Mouse (Mus musculus) cerebellum, adult 9-11 months (tissue): Measurements from ENCODE around the gene Spsb1.

Source experiments
- DNase-seq: peaks from one replicate; pipeline ENCODE4 v3.0.0; 2022

The Spsb1 gene

DNA sequence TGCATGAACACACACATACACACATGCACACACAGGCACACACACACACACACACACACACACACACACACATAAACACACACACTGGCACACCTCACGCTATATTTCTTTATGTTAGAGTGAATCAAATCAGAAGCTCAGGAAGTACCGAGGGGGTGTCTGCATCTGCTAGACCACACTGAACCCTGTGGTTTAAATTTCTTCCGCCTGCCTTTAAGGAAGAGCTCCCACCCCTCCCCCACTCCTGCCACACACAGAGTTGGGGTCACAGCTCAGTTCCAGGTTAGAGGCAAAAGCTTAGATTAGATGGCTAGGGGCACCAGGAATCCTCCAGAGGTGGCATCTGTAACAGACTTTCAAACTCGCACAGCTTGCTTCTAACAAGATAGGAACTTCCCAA is 42.4 kb downstream of the Spsb1 start:
- no peak for DNase-seq

DNA sequence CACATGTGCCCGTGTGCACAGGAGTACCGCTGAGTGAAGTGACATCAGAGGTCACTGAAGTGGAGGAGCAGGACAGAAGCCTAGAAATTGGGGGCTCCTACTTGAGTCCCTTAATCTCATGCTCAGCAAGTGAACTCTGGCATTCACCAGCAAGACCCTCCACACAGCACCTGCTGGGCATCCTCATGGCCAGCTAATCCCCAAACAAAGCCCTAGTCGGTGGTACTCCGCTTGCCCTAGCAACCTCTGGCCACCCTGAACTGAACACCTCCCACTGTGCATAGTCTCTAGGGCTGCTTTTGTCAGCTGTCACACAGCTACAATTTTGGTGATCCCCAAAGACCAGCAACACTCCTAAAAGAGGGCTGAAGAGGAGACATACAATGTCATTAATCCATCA is 44.3 kb downstream of the Spsb1 start:
- no peak for DNase-seq

DNA sequence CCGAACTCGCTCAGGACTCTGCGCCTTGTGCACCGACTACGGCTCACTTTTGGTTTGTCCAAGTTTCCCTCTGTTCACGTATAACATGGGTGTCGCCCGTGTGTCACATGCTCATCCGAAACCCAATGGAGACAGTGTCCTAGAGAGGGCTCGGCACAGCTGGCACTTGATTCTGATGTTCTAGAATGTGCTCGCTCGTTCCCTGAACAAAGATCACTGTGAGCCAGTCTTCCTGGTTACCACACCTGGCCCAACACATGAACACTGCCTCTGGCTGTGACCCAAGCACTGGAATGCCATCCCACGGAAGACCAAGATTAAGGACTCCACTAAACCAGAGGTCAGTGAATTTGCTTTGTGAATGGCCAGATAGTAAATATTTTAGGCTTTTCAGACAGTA is 45.3 kb downstream of the Spsb1 start:
- no peak for DNase-seq

DNA sequence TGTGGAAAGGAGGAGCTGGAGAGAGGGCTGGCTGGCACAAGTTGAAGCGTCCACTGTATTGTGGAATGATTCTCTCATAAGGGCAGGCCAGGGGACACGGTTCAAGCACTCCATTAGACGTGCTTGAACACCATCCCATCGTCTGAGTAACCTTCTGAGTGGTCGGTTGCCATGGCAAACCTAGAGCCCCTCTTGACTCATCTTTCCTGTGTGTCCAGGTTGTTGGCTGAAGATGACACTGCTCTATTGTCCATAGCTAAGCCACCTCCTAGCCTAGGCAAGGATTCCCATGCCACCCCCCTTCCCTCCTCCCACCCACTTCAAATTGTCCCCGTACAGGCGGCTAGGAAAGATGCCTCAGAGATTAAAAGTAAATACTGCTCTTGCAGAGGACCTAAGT is 45.9 kb downstream of the Spsb1 start:
- no peak for DNase-seq

DNA sequence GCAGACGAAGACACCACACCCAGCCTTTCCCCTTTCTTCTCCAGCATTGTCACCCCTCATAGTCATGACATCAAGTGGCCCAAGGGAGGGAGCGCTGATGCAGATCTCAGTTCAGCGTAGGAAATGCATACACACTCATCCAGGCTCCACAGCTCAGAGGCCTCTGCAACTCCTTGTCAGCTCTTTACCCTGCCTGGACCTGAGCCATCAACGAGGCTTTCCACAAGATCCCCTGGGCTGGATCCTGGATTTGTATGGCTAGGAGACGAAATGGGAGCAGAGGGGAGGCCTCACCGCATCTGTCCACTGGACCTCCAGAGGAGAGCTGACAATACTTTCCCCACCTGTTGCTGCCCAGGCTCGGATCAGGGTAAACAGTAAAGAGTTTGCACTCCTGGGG is 47.2 kb downstream of the Spsb1 start:
- DNase-seq = no peak

DNA sequence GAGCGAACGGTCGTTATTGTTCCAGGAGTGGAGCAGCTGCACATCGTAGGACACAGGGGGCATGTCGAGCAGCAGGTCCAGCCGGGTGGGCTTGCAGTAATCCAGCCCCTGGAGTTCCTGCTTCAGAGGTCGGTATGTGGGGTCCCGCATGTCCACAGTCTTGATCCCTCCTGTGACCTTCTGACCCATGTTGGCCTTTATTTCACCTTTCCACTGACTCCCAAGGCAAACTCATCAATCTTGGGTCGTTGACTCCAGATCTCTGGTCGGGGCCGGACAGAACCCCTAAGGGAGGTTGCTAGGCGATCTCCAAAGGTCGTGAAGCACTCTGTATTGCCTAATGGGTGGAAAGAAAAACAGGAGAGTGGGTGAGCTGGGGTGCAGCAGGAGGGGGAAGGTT is 47.9 kb downstream of the Spsb1 start:
- no peak for DNase-seq

DNA sequence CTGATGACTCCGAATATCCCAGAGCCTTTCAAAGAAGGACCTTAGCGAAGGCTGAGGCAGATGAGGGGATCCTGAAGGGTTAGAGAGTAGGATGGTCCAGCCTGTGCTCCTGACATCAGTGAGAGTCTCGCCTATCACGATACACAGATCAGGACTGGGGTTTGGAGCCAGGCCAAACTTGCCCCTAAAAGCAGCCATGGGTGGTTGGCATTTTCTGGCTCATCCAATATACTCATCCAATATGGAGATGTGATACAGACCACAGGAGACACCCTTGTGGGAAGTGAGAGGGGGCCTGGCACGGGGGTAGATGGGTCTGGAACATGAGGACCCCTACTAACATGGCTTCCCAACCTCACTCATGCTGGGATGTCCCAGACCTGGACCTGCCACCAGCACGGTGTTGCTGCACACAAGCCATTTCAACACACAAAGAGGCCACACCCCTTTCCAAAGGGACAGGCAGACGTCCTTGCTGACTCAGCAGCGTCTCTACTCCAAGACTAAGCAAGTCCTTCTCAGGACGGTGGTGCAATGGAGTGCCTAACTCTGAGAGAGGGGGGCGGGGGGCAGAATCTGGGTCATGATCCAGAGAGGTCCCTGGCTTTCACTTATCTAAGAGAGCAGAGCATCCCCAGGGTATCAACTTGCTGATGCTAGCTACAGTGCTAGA is 49.4 kb downstream of the Spsb1 start:
- no peak for DNase-seq

DNA sequence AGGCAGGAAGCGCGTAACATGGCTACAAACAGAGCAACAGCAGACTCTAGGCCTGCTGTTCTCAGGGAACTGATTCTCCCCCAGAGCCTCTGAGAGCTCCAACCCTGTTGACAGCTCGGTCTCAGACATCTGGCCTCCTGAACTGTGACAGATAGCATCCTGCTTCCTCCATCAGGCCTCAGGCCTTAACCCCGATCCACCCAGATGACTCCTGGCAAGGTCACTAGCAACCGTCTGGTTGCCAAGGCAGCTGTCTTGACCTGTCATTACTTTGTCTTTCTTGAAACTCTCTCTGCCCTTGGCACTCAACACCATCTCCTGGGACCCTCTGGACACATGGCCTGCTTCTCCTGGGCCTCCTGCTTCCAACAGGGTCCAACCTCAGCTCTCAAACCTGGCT is 51.8 kb downstream of the Spsb1 start:
- no peak for DNase-seq

DNA sequence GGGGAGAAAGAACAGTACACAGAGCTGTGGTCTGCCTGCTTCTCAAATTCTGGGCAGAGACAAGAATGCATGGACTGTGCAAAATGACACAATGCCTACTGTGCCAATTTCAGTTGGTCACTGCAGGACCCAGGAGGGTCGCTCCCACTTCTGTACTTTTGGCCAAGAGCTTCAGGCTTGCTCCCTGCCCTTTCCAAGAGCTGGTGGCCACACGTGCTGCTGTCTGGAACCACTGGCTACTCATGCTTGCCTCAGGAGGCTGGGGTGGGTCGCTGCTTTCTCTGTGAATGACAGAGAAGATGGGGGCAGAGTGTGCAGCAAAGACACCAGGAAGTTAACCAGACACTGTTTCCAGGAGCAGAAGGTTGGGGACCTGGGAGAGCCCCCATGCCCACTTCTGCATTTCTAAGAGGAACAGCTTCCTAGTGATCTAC is 53.5 kb downstream of the Spsb1 start:
- DNase-seq = no peak

DNA sequence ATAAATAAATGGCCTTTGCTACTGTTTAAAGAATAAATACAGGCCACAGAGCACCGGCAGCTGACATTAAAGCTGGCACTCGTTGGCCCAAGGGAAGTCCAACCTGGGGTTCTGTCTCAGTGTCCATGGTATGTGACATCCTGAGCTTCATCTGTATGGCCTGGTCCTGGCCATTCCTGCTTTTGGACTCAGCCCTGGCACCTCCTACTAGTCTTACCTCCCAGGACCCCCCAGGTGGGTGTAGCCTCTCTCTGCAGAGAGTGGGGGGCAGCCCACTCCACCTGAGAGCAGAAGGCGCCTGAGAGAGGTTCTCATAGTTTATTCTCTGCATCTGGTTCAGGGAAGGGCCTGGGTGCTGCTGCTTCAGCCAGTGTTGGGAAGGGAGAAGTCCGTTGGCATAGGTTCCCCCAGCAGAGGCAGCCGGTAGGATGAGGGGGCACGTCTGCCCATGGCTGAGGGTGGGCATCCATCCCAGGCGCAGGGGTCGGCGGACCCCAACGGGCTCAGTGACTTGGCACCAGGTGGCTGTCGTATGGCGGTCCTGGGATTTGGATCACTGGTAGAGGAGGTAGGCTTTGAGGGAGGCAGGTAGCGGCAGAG is 57.1 kb downstream of the Spsb1 start:
- DNase-seq = no peak

DNA sequence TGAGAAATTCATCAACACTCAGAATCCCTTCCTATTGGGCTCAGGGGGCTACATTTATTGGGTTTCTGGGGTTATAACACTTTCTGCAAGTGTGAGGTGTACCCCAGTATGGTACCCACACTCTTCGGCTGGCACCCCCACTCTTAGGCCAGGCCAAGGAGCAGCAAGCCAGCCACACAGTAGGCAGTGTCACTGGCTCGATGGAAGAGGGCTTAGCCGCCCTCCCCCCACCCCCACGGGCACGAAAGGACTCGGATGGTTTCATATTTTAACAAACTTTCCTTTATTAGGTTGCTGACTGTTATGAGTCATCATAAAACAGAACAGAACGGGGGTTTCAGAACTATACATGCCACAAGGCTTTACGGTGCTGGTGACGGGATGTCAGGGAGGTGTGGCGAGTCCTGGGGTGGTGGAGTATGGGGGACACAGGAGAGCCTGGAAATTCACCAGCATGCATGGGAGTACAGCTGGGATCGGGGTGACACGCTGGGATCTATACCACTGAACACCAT is 58.8 kb downstream of the Spsb1 start:
- DNase-seq = no peak

DNA sequence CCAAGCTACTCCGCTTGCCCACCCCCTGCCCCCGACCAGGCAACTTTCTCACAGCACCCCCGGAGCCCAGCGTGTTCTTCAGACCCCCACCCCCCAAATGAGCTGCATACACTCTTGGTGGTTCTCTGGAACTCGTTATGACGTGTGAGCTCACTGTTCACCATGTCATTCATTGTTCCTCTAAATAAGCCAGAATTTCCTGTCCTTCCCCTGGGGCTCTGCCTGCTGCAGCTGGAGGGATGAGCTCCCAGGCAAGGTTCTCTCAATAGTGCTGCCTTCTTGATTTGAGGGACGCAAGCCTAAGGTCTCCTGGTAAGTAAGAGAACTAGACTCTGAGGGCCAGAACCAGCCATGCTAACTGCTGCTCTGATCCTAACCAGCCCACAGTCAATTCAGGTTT is 59.6 kb downstream of the Spsb1 start:
- DNase-seq = no peak

DNA sequence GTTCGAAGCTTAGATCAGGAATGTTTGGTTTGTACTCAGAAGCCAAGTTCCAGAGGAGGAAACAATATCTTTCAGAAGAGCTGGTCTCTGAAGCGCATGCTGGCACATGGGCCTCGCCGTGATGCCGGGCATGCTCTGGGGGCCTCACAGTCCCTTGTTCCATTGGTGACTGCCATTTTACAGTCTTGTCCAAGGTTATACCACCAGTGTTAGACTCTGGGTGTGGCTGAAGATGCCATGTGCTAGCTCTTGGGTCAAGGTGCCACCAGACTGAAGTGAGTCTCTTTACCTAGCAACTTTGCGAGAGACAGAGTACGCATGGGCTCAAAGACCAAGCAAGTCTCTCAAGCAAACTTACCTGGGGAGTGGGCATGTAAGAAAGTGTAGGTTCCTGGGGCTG is 60.5 kb downstream of the Spsb1 start:
- no peak for DNase-seq

DNA sequence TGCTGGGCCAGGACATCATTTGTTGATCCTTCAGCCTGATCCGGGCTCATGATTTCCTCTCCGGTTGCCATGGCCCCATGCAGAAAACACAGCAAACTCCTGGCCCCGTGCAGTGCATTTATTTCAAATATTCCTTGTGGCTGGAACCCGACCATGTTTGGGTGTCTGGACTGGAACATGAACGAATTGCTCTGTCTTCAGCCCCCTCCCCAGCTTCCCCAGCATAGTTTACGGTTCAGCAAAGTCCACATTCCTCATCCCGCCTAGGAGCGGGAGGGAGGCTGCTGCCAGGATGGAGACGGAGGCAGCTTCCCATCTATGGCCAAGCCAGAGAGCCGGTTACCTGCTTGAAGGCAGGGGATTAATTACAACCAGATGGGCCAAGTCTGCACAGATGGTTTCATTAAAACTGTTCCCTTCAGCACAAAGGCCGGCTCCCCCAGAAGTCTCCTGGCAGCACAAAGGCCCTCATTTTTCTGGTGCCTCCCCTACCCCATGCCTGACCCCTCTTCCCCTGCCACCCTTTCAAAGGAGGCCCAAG is 61.2 kb downstream of the Spsb1 start:
- peak; percentile 65 for DNase-seq

DNA sequence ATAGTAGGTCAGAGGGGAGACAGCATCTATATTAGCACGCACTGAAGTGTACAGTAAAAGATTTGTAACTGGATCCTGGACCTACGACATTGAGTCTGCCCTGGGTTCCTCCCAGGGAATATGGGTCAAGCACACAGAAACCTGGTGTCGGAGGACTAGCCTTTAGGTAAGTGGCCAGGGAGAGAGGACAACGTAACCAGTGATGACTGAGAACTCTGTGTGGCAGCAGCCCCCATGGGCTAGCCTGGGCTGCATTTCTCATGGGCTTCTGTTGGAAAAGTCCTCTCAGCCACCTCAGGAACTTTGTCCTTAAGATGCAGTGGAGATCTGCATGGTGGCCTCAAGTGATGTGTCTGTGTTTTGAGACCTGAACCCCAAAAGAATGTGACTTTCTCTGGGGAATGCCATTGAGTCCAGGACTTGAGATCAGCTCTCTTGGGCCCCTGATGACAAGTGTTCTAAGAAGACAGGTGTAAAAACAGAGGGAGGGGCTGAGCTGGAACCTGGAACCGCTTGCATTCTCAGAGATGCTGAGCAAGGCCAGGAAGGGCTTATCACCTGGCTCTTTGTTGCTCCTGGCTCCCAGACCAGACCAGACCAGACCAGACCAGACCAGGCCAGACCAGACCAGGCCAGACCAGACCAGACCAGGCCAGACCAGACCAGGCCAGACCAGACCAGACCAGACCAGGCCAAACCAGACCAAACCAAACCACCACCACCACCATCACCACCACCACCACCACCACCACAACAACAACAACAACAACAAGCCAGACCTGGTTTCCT is 63.5 kb downstream of the Spsb1 start:
- DNase-seq = no peak

DNA sequence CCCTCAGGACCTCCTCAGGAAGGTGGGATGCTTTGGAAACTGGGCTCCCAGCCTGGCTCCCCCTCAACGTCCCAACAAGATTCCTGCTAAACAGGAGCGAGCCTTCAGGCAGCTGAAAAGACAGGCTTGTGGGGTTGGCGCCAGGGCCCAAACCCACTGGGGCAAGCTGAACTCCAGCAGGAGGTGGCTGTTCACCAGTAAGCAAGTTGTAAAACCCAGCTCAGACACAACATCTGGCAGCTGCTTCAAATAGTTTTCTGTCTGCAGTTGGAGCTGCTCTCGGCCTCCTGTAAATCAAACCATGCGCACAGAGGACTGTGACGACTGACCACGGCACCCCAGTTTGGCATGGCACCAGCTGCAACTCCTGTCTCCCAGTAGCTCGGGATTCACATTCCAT is 64.3 kb downstream of the Spsb1 start:
- DNase-seq = no peak

DNA sequence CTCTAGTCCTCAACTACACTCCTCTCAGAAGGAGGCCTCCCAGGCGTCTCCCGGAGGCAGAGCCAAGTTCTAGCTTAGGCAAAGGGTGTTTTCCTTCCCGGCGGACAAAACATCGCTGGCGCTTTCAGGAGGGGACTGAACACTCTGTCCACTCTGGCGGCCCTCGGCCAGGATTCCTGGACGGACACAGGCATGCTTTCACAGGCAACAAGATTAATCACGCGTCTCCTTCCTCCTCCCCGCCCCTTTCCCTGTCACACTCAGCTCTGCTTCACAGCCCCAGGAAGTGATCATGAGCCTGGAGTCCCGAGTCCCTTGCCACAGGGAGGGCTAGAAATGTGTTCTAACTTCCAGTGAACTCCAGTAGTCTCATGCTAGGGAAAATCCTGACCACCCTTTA is 65.0 kb downstream of the Spsb1 start:
- DNase-seq = no peak

DNA sequence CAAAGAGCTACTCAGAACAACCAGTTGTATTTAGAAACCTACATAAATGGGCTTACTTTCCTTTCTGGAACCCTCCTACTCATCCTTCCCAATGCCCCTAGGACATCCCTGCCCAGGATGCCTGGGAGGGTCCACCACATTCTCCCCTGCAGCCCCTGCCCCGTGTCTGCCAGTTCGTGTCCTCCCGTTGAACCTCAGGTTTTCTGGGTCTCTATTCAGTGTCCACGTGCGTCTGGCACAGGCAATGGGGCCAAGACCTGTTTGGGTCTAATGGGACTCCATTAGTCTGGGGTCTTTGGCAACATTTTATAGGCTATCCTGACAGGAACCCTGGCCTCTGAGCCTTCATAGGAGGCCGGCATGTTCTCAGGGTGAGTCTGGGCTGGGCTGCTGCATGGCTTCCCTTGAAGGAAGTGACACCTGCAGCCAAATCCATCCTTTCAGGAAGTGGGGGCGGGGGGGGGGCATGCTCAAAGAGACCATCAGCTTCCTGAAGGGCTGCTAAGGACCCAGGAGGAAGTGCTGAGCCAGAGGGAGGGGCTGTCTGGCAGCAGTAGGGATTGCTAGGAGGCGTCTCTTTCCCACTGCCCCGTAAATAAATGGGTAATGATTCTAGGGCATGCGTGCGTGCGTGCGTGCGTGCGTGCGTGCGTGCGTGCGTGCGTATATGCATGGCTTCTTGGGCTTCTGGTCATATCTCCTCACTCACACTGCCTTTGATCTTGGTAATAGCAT is 65.9 kb downstream of the Spsb1 start:
- DNase-seq = no peak

DNA sequence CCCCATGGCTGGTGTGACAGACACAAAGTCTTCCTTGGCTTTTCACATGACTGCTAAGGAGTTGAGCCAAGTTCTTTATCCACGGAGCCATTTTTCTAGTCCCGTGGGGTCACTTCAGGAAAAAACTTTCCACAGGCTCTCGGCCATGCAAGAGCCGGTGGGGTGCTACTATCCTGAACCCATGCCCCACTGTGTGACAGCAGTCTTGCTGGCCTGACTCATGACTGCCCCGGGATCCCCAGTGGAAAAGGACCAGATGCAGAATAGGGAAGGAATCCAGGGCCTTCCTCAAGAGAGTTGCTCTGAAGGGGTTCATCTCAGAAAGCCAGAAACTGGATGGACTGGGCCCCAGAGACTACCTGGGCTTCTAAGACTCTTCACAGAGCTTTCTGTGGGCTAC is 66.7 kb downstream of the Spsb1 start:
- DNase-seq = no peak

DNA sequence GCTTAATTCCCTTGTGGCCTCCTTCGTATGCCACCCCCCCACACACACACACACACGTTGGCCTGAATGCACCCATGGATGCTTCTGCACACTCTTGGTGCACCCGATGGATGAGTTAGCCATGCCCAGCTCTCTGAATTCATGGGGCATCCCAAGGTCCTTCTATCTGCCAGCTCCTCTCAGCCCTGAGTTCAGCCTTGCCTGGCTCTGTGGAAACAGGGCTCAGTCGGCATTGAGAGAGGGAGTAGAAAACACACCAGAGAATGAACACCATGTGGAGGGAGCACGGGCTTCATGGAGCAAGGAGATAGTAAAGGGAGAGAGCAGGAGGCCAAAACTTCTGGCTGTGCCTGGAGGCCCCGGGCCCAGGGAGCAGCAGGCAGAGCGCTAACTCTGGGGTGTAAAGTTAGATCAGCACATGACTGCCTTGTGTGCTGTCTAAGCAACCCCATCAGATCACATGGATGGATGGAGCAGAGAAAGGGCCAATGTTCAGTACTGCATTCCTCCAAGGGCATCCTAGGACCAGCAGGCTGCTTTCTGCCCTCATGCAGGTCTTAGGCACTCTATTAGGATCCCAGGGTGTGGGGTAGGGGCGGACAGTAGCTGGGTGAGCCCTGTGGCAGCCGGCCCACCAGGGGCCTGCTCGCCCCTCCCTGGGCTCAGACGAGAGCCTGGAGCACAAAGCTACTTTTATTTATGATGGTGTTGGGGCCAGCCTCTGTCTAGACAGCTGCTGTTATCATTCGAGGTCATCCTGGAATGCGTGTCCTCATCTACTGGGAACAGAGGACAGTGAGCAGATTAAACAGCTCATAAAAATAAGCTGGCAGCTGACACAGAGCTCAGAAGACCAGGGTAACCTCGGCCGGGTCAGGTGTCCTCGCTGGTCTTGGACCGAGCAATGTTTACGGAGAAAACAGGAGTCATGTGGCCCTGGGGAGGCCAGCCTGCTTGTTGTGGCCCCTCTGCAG is 68.3 kb downstream of the Spsb1 start:
- DNase-seq = no peak

DNA sequence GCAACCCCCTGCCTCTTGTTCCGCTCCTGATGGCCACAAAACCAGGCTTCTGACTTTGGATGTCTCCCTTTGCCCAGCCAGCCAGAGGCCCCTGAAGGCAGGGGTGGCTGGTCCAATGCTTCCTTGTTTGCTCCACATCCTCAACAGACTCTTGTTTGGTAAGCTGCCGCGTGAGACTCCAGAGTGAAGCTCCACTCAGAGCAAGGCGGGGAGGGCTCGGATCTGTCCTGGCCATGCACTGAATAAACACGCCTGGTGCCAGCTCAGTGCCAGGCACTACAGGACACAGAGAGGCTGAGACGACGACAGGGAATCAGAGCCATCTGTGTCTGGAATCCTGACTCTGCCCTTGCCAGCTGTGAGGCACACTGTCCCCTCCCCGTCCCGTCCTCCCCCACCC is 70.9 kb downstream of the Spsb1 start:
- DNase-seq = peak; percentile 47
